Mouse (Mus musculus) cerebellum, postnatal 4 days (tissue): ENCODE results near the gene Plxdc2.

ENCODE experiments used
- DNase-seq, 2 experiments: peaks; one replicate each; pipeline ENCODE4 v3.0.0; 2022; ENCODE audit warnings: low spot score in 2 of 2, mixed read lengths in 1 of 2

The Plxdc2 gene

DNA sequence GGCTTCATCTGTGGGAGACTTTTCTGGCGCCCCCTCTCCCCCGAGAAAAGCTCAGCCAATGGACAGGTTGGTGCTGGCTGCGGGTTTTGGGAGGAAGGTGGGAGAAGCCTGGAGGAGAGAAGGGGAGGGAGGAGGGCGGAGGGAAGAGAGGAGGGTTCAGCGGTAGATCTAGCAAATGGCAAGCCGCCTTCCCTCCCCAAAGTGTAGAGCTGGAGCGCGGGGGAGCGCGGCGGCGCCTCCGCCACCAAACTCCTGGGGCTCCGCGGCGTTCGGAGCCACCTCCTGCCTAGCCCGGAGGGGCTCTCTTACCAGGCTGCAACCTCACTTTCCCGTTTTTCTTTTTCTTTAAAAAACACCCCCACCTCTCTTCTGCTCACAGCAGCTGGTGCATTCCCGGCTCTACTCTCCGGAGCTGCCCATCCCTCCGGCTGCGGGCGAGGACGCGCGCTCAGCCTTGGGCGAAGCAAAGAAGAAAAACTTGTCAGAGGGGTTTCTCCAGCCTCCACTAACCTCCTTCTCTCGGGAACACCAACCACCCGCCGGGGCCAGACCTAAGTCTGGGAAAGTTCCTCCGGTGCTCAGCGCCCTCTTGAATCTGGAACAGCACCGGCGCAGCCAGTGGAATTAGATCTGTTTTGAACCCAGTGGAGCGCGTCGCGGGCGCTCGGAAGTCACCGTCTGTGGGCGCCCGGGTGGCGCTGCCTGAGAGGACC is at the start of gene Plxdc2:
Gene Plxdc2 (plus strand): TSS at position 199 of the 713 bp plus-strand sequence.
- no peak for DNase-seq

DNA sequence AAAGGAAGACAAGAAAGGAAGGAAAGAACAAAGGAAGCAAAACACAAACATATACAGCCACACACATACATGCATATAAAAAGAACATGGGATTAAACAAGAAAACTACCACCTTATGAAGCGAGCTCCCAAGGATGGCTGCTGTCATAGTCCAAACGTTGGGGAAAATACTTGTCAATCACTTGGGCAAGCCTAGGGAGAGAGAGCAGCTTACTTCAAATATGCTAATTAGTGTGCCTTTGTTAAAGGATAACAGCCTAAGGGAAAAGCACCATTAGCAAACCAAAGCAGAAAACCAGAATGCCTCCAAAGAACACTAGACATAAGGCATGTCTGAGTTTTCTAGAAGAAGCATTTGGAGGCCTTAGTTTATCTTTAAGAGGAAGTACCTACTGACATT is 45.7 kb upstream of the Plxdc2 start:
- DNase-seq, result no peak

DNA sequence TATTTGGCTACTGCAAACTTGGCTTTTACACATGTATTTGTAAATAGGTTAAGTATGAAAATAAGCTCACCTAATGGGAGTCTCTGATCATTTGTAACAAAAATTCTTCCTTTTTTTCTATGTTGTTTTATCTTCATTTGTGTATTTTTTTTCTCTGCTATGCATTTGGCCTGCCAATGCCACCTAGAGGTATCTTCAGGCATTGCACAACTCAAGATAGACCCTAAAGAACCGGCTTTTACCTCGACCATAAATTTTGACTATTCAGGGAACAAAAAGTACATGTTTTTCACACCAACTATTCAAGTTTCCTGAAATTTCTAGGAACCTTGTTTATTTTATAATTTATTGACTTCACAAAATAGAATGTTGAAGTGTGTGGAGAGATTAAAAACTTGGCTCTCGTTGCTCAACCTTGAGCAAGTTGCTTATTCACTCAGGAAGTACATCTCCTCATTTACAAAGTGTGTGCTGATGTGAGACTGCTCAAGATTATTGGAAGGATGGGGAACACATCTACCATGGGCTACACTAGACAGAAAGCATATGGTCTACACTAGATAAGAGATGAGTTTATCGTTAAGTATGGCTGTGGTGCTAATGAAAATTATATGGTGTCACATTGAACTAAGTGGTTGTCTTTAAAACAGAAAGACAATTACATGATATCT is 43.6 kb upstream of the Plxdc2 start:
- peak in 1 of 2 experiments; percentile 15 for DNase-seq

DNA sequence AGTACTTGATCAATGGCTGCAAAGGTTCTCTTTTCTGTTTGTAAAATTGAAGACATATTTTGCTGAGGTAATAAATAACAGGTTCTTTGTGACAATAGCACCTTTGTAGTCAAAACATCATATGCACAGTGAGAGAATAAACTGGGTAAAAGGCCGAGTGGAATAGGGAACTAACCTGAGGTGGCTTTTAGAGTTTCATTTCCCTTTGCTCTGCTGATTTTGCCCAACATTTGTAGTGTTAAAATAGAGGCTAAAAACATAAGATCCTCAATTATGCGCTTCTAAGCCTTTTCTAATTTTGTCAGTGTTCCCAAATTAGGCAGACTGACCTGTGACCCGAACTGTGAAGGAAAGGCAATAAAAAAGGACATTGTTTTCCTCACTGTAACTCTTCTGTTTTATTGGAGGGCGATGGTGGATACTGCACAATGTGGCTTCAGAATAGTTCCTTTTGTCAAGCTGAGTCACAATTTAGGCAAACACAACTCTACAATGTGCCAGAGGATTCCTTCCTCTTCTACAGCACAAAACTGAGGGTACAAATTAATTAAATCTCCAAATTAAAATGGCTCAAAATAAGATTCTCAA is 20.8 kb upstream of the Plxdc2 start:
- DNase-seq, result no peak

DNA sequence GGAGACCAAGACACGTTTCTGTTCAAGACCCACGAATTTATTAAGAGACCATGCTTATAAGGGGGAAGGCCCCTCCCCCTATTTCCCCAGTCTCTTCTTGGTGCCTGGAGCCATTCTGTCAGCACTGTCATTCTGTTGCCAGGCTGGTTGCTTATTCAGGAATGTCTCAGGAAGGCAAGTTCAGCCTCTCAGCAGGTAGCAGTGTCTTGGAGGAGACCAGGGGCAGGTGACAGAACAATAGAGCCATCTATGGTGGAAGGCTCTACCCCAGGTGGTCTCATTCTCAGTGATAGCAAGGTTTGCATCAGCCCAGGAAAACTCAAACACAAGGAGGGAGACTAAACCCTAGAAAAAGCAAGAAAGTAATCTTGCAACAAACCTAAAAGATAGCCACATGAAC is 11.5 kb upstream of the Plxdc2 start:
- no peak for DNase-seq

DNA sequence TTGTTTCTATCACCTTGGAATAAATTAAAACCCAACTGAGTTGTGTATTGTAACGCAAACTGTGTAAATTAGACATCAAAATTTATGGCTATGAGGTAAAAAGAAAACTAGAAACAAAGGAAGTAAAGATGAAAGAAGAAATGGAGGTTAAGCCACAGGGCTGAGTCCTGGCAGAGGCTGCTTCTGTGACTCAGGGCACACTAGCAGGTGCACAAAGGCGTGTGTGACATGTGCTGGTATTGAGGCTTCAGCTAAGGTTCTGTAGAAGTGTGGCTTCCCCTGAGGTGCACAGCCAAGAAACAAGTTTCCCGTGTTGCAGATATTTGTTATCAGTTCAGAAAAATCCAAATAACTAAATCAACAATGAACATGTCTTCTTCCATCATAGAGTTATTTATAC is 5.0 kb upstream of the Plxdc2 start:
- no peak for DNase-seq

GRCm38 (mm10) chr2:16355611-16356105 is 446 bp upstream of the Plxdc2 start:
- peak; percentile 37 to 64 for DNase-seq

- peak; percentile 21 to 27 for DNase-seq
Measured at GRCm38 (mm10) chr2:16356921-16357837, 1.1 kb downstream of the Plxdc2 start.

- DNase-seq, result no peak
Measured at GRCm38 (mm10) chr2:16357946-16358345, 1.8 kb downstream of the Plxdc2 start.

- no peak for DNase-seq
Measured at GRCm38 (mm10) chr2:16359341-16359928, 3.3 kb downstream of the Plxdc2 start.

DNA sequence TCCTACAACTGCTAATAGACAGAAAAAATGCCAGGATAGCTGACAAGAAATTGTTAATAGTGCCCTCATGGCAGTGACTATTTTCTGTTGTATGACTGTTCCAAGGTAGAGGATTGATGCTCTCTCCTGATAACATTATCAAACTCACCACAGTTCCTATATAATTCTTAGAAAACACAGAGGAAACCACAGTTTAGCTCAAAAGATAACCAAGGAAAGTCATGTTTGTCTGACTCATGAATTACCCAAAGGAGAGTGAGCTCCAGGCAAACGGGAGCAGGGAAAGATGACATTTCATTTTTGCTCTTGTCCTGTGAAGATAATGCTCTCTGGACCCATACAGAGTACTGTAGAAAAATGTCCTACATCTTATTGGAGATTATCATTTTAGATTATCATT is 8.6 kb downstream of the Plxdc2 start:
- DNase-seq, result no peak

GRCm38 (mm10) chr2:16365830-16366401 is 9.8 kb downstream of the Plxdc2 start:
- DNase-seq, result no peak

DNA sequence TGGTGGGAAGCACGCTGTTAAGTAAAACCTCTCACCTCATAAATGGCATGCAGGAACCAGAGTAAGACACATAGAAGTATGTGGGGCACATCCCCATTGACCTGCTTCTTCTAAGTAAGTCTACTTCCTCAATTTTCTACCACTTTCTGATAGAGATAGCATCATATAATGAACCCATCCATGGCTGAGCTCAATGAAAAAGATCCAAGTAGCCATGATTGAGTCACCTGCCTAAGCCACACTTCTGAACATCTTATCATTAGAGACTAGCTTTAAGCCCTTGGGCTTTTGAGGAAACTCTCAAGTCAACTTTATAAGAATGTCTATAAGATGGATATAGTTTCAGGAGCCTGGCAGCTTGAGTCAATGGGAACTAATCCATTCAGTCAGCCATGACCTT is 14.3 kb downstream of the Plxdc2 start:
- DNase-seq, result no peak

GRCm38 (mm10) chr2:16374288-16374687 is 18.2 kb downstream of the Plxdc2 start:
- no peak for DNase-seq

- no peak for DNase-seq
Measured at GRCm38 (mm10) chr2:16386206-16386605, 30.1 kb downstream of the Plxdc2 start.

DNA sequence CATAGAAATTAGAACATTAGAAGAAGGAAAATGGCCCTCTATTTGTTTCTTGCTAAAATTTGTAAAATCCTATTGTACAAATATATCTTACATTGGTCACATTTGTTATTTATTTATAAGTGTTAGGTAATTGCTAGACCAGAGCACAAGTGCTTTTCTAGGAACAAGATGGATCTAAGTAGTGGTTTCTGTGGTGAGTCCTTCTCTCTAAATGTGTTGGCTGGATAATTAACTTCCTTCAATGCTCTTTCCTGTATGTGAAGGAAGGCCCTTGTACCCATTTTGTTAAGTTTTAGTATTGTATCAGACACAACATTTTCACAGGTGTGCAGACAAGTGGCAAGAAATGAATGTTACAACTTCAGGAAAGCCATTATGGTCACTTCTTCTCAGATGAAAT is 30.6 kb downstream of the Plxdc2 start:
- no peak for DNase-seq

DNA sequence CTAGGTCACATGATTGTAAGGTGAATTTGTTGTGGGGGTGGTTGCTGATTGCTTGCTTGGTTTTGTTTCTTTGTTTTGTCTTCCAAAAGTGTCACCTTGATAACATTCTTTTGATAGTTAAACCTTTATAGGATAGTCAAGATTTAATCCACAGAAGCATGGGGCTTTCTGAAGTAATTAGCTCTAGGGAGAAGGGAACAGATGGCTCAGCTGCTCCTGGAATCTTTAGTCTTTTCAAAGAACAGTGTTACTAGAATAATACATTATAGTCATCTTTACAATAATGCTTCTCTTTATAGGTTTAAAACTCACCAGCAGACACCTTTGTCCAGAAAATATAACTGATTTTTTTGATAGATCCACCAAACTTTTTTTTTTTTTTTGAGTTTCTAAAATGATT is 31.7 kb downstream of the Plxdc2 start:
- DNase-seq, result no peak

DNA sequence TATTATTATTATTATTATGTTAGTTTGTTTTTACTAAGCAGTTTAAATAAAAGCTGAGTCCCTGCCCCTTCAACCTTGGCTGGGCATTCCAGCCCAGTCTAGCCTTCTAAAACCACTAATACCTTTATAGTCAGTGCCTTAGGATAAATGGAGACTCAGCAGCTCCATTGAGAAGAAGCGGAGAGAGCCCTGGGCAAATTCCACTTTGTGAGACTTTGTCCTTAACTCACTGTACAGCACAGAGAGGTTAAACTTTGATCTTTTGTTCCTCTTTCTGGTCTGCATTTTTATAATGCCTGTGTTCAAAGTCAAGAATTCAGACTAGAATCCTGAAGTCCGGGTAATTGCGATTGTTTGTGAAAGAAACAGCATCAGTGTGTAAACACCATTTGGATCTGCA is 41.4 kb downstream of the Plxdc2 start:
- no peak for DNase-seq

DNA sequence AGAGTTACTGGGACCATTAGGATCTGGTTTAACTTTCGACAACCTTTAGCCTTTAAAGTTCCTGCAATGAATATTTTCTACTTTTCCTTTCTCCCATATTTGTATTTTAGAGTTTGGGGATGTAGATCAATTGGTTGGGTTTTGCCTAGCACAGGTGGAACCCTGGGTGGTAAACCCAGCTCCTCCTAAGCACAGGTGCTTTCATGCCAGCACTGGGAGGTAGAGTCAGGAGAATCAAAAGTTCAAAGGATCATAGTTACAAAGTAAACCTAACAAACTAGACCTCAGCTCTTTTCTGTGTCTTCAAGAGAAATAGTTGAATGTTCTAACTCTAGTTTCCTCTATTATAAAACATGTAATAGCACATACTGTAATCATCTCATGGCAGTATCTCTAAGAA is 41.9 kb downstream of the Plxdc2 start:
- DNase-seq, result no peak

DNA sequence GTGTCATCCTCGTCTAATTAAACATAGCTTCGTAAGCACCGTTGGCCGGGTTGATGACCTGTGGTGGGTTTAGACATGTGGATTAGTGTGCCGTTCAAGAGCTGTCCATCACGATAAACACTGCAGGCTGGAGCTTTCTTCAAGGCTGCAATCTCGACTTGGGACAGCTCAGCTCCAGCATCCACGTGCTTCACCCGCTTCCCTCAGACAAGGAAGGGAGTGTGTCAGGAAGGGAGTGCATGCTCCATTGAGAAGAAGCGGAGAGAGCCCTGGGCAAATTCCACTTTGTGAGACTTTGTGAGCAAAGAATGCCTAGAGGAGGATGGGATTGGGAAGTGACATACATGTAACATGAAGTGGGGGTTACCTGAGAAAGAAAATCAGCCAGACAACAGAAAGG is 42.8 kb downstream of the Plxdc2 start:
- DNase-seq, result no peak

DNA sequence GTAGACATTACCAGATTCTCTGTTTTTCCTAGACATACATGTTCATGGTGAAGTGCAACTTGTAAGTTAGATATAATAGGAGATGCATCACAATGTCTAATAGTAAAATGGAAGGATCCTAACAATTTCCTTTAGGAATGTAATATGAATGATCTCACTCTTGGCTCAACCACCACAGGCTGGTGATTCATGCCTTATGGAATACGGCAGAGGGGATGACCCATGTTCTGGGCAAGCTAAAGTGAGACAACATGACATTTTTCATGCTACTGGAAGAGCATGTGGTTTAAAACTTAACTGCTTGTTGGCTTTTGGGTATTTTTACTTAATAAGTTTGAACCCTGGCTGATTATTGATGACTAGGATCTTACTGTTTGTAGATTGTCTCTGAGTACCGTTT is 50.4 kb downstream of the Plxdc2 start:
- no peak for DNase-seq
